Mouse (Mus musculus) embryonic fibroblast, embryonic 13.5 days (primary cell): ENCODE measurements around the gene Zdhhc14. TPM values are rescaled to one million over a fixed set of nuclear protein-coding genes. Genes with fewer than 3 reads are reported as not detected.

Source experiments
- H3K27ac ChIP-seq: 2 replicates; pipeline ENCODE4 v1.5.1; 2012; ENCODE audit warnings: low read length, control low read depth, inconsistent platforms; ENCODE audit not compliant: insufficient read depth
- H3K4me1 ChIP-seq: 2 replicates; pipeline ENCODE4 v1.6.1; 2011; ENCODE audit warnings: low read length; ENCODE audit not compliant: control insufficient read depth, insufficient read depth
- H3K4me3 ChIP-seq: 2 replicates; pipeline ENCODE4 v1.5.1; 2011; ENCODE audit warnings: mild to moderate bottlenecking, control low read depth, low read length; ENCODE audit not compliant: insufficient read depth
- CTCF ChIP-seq: IDR thresholded peaks from 2 replicates; pipeline ENCODE4 v1.5.1; 2011; ENCODE audit warnings: mild to moderate bottlenecking, control low read depth, low read length, moderate library complexity, borderline replicate concordance; ENCODE audit not compliant: insufficient read depth
- POLR2A ChIP-seq: IDR thresholded peaks from 2 replicates; pipeline ENCODE4 v1.6.1; 2011; ENCODE audit warnings: low read depth, mild to moderate bottlenecking, control low read depth, low read length, moderate library complexity
- polyA plus RNA-seq: library from polyadenylated mRNA; stranded (reverse); fragments of >200 nt; gene quantifications from 2 replicates; pipeline ENCODE4 v1.2.4, GENCODE M21; 2011; ENCODE audit warnings: low read depth; ENCODE audit not compliant: missing spikeins, insufficient read length

The Zdhhc14 gene
- polyA plus RNA-seq, 1 experiment, result 2.2 TPM

DNA sequence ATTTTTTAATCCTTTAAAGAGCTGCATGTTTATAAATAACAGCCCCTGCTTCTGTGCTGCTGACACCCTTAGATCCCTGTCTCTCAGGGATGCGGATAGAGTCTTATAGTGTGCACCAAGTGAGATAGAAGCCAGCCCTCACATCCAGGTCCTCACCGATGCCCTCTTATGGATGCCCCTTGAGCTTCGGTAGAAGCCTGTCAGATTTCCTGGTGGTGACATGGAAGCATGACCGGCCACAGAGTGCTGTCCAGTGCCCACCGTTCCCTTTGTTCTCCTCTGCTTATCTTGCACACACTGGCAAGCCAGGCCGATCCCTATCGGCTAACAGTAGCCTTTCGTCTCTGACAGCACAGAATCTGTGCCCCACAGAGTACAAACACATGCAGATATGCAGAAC lies 183.6 kb downstream of the Zdhhc14 start:
- Histone ChIP-seq H3K4me3 (no peak overlapping the region), H3K4me1 (no peaks in the 10 kb centered on the region), H3K27ac (no peak overlapping the region)
- TF ChIP-seq CTCF (no peak), POLR2A (no peak)

DNA sequence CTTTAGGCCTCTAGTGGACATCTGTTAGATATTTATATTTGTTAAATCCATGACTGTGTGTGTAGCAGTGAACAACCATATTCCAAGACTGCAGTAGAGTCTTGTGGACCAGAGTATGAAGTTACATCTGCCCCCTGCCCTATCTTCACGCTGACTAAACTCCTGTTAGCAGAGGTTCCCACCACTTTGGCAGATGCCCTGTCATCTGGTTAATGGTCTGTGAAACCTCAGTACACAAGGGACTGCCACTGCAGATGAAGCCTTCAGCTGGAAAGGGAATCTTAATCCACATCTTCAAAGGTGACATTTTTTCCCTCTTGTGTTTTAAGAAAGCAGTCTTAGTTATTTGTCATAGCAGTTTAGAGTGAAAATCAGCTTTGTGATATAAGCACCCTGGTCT lies 187.0 kb downstream of the Zdhhc14 start:
- no peak overlapping the region for H3K27ac ChIP-seq
- TF ChIP-seq CTCF (no peak), POLR2A (no peak)
- H3K4me3 ChIP-seq, result no peak overlapping the region
- no peaks in the 10 kb centered on the region for H3K4me1 ChIP-seq

DNA sequence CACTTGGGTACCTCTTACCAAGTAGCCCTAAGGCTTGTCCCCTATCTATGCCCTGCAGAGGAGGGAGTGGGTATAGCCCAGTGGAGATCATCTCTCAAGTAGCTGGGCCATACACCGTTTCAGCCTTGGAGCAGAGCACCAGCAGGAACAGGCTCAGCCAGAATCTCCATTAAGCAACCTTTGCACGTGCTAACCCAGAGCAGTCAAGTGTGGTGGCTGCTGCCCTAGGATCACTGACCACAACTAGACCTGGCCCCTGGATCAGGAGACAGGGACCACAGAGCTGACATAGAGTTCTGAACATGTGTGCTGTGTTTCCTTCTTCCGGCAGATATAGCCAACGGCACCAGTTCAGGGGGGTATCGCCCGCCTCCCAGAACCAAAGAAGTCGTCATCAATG lies 193.0 kb downstream of the Zdhhc14 start:
- Histone ChIP-seq H3K27ac (no peak overlapping the region), H3K4me3 (no peak overlapping the region), H3K4me1 (no peaks in the 10 kb centered on the region; the same call in 1 of the 2 replicates)
- TF ChIP-seq CTCF (no peak), POLR2A (no peak)

DNA sequence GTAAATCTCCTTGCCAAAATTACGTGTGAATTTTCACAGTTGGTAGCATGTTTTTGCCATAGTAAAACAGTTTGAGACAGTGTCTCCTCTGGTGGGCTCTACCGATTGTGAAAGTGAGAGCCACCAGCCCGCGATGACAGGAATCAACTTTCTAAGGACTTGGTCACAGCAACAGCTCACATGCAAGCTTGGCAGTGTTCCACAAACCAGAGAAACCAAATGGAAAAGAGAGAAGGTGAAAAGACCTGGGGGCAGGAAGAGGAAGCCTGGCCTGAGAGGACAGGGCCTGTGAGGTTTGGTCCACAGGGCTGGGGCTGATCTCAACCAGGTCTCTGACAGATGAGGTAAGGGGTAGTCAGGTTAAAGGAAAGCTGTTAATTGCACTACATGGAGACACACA lies 195.5 kb downstream of the Zdhhc14 start:
- TF ChIP-seq POLR2A (no peak), CTCF (no peak)
- Histone ChIP-seq H3K27ac (no peak overlapping the region), H3K4me1 (no peaks in the 10 kb centered on the region; the same call in 1 of the 2 replicates), H3K4me3 (no peak overlapping the region)

DNA sequence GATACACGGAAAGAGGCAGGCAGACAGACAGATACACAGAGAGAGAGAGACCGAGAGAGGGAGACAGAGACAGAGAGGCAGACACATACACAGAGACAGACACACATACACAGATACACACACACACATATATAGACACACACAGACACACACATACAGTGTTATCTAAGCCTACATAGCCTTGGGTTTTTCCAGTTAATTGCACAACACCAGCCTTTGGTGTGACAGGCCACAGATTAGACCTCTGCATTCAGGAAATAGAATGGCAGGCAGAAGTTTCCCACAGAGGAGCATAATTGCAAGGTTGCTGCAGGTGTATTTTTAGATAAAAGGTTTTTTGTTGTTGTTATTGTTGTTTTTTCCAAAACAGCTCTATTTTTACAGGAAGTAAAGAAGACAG lies 195.9 kb downstream of the Zdhhc14 start:
- TF ChIP-seq CTCF (no peak), POLR2A (no peak)
- H3K27ac ChIP-seq, result no peak overlapping the region
- no peak overlapping the region for H3K4me3 ChIP-seq

DNA sequence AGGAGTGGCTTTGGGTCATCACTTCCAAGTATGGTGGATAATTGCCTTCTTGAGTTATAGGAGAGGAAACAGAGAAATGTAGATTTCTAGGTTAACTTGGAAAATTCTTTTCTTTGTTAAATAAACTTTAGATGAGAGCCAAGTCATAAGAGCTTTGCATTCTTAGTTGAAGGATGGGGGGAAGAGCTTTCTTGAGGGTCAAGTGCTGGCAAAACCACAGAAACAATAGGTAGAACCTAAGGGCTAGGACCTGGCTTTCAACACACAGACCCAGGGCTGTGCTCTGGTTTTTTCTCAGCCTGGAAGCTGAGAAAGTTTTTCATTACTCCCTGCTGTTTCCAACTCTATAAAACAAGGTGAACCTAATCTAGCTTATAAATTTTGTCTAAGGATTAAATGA lies 196.3 kb downstream of the Zdhhc14 start:
- H3K4me3 ChIP-seq, result no peak overlapping the region
- no peak for TF ChIP-seq CTCF
- no peak overlapping the region for H3K27ac ChIP-seq
- no peaks in the 10 kb centered on the region; the same call in 1 of the 2 replicates for H3K4me1 ChIP-seq

More for the DNA sequence above, 195.9 kb downstream of the Zdhhc14 start:
- H3K4me1 ChIP-seq, result no peaks in the 10 kb centered on the region; the same call in 1 of the 2 replicates

DNA sequence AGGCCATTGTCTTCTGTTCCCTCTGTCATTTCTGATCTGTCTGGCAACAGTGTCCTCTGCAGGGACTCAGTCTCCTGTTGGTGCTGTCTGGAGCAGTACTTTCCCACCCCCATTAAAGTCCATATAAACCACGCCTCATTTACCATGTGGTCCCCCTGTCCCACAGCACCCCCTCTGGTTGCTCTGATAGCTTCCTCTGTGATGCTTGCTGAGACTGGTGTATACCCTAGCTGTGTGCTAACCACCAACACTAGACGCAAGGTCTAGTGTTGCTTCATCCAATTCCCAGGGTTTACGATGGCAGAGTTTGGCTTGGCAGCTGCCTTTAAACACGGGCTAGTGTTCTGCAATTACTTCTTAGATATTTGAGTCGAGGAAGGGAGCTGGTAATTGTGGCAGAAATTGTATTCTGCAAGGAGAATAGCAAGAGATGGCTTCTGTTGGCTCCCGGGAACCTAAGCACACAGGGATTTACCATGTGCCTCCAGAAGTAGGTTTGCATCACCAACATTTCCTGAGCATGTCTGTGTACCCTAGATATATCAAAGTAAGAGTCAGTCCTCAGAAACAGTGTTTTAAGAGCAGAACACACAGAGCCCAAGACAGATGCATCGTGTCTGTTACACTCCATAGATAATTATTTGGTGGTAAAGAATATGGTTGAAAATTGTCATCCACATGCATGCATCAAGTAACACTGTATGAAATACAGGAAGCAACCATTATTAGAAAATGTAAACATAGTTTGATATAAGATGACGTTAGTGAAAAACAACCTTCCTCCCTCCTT lies 198.6 kb downstream of the Zdhhc14 start:
- TF ChIP-seq CTCF, result no peak
- TF ChIP-seq POLR2A, result no peak
- Histone ChIP-seq H3K4me1 (no peaks in the 10 kb centered on the region; the same call in 1 of the 2 replicates), H3K4me3 (no peak overlapping the region), H3K27ac (no peak overlapping the region)

DNA sequence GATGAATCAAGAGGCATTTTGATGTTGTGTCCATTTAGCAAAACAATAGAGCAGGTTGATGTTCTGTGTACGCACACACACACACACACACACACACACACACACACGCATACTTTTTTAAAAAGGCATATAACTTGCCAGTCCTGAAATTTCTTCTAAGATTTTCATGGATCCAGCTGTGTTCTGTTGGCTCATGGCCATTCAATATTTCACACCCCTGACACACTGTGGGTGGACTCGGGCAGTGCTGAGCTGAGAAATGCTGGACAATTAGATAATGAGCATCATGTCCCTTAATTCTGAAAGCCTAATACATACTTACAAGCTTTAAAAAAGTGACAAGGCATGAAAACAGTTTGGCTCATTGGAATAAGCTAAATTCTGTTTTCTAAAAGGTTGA lies 200.3 kb downstream of the Zdhhc14 start:
- H3K4me3 ChIP-seq, result no peak overlapping the region
- H3K4me1 ChIP-seq, result no peaks in the 10 kb centered on the region
- no peak overlapping the region for H3K27ac ChIP-seq
- no peak for TF ChIP-seq POLR2A
- no peak for TF ChIP-seq CTCF

DNA sequence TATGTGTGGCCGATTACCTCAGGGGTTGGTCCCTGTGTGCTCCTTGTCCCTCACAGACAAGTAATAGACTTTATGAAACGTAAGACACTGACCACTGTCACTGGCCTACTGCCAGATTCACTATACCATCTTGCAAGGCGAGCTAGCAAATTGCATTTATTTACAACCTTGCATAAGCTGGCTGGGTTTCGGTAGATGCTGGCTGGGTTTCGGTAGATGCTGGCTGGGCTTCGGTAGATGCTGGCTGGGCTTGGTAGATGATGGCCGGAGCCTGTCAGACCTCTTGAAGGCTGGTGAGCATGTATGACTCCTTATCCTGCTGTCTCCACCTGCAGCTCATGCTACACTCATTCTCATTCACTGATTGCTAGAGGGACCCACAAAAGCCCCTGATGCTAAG lies 200.9 kb downstream of the Zdhhc14 start:
- no peak overlapping the region for H3K4me3 ChIP-seq
- TF ChIP-seq CTCF, result no peak
- no peak for TF ChIP-seq POLR2A
- no peak overlapping the region for H3K27ac ChIP-seq
- H3K4me1 ChIP-seq, result no peaks in the 10 kb centered on the region

DNA sequence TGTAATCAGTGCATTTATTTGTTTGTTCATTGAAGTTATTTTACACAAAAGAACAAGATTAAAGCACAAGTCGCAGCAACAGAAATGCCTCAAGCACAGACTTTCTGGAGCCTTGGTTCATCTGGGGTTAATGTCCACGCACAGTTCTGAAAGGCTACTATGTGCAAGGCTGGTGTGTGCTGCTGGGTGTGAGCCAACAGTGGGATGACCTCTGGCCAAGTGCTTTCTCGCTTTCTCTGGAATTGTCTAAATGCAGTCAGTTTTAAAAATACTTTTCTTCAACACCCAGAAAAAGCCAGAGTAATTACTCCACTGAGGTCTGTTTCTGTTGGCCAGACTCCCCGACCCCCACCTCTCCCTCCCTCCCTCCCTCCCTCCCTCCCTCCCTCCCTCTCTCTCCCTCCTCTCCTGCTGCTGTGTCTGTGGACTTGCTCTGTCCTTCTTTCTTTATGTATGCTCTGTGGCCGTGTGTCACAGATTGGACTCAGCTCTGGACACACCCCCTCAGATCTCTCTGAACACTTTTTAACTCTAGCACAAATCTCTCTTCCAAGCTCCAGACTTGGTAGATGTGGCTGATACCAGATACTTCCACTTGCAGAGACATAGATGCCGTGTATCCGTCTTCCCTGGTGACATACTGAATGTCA lies 206.2 kb downstream of the Zdhhc14 start:
- TF ChIP-seq POLR2A (no peak), CTCF (no peak)
- no peaks in the 10 kb centered on the region for H3K4me1 ChIP-seq
- no peak overlapping the region for H3K4me3 ChIP-seq
- no peak overlapping the region for H3K27ac ChIP-seq
